Mouse (Mus musculus) forebrain, embryonic 15.5 days (tissue): ENCODE measurements around the gene Ugt2b34. TPM values are rescaled to one million over a fixed set of nuclear protein-coding genes. Genes with fewer than 3 reads are reported as not detected.

Experiments used
- ATAC-seq: fragments of 200-750 bp; cut with Nextera tagmentation; replicated peaks from 2 replicates; pipeline ENCODE4 v1.8.0; 2017; ENCODE audit warnings: mild to moderate bottlenecking, moderate TSS enrichment, moderate library complexity
- H3K27ac ChIP-seq: fragments of 300-500 bp; sonication (generic); replicated peaks from 2 replicates; pipeline ENCODE4 v1.5.1; 2015; ENCODE audit warnings: mild to moderate bottlenecking, inconsistent platforms
- H3K27me3 ChIP-seq: fragments of 300-500 bp; sonication (generic); 2 replicates; pipeline ENCODE4 v1.6.1; 2015; ENCODE audit warnings: inconsistent platforms
- H3K36me3 ChIP-seq: fragments of 300-500 bp; sonication (generic); 2 replicates; pipeline ENCODE4 v1.6.1; 2015; ENCODE audit warnings: mild to moderate bottlenecking, inconsistent platforms
- H3K4me1 ChIP-seq: fragments of 300-500 bp; sonication (generic); 2 replicates; pipeline ENCODE4 v1.6.1; 2015; ENCODE audit warnings: inconsistent platforms
- H3K4me2 ChIP-seq: fragments of 300-500 bp; sonication (generic); replicated peaks from 2 replicates; pipeline ENCODE4 v1.6.1; 2015; ENCODE audit warnings: mild to moderate bottlenecking, inconsistent platforms
- H3K4me3 ChIP-seq: fragments of 300-500 bp; sonication (generic); 2 replicates; pipeline ENCODE4 v1.5.1; 2015; ENCODE audit warnings: mild to moderate bottlenecking, inconsistent platforms
- H3K9ac ChIP-seq: fragments of 300-500 bp; sonication (generic); replicated peaks from 2 replicates; pipeline ENCODE4 v1.6.1; 2015; ENCODE audit warnings: mild to moderate bottlenecking, inconsistent platforms
- H3K9me3 ChIP-seq: fragments of 300-500 bp; sonication (generic); 2 replicates; pipeline ENCODE4 v1.6.1; 2016; ENCODE audit warnings: inconsistent platforms
- WGBS: fragments of 180-500 bp; shearing (Covaris S2); methylation state at CpG from one replicate; pipeline ENCODE4 v1.1.7; 2015; ENCODE audit warnings: mixed read lengths; 5-methylcytosine and 5-hydroxymethylcytosine counted together
- polyA plus RNA-seq: library from polyadenylated mRNA; unstranded; fragments of >200 nt; fragmentation: Nextera tagmentation; extraction: Ambion mirVana; gene quantifications from 2 replicates; pipeline ENCODE4 v1.2.1, GENCODE M21; 2015

The Ugt2b34 gene
- polyA plus RNA-seq = not detected in 2 replicates

GRCm38 (mm10) chr5:86906758-86907157 is at the start of gene Ugt2b34:
Ugt2b34 (minus strand) TSS chr5:86906937.
- no peaks in the 10 kb centered on the region for H3K4me1 ChIP-seq
- no peak for ATAC-seq
- no peak within 1 kb of the TSS for H3K27ac ChIP-seq
- no peaks in the 10 kb centered on the region for H3K9me3 ChIP-seq
- WGBS = 88% methylated on average over 1 of the region's 1 CpGs
- no peak within 1 kb of the TSS for H3K4me2 ChIP-seq
- H3K27me3 ChIP-seq = no peaks in the 10 kb centered on the region
- H3K4me3 ChIP-seq = no peak within 1 kb of the TSS
- no peak within 1 kb of the TSS for H3K9ac ChIP-seq
- H3K36me3 ChIP-seq = no peaks in the 10 kb centered on the region

GRCm38 (mm10) chr5:86942111-86942510 is 35.4 kb upstream of the Ugt2b34 start:
- ATAC-seq = no peak
- Histone ChIP-seq H3K4me1 (no peaks in the 10 kb centered on the region), H3K9me3 (no peaks in the 10 kb centered on the region; the same call in 1 of the 2 replicates), H3K27me3 (no peaks in the 10 kb centered on the region), H3K4me3 (no peak overlapping the region), H3K4me2 (no peak overlapping the region), H3K27ac (no peak overlapping the region), H3K36me3 (no peaks in the 10 kb centered on the region), H3K9ac (no peak overlapping the region)
- WGBS = 96% methylated on average over 2 of the region's 2 CpGs

DNA sequence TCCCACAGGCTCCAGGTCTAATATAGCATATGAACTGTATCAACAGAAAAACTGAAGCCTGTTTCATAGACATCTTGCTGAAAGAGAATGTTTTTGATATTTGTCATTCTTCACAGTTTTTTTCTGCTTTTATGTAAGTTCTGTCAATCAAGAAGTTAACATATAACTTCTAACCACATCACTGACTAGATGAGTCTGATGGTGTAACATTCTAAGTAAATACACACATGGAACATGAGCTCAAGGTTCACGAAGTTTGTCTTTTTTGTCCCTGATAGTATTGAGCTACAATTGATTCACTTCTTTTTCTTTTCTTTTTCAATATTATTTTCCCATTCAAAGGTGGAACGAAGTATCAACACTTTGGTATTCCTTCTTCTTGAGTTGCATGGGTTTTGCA is 19.7 kb upstream of the Ugt2b34 start, which contains the start of gene Ugt2b1:
Ugt2b1 (minus strand) TSS at position 105 of the 400 bp plus-strand sequence.
- H3K4me3 ChIP-seq = no peak within 1 kb of the TSS
- WGBS = 90% methylated on average over 2 of the region's 2 CpGs
- no peak within 1 kb of the TSS for H3K9ac ChIP-seq
- H3K4me1 ChIP-seq = no peaks in the 10 kb centered on the region
- H3K4me2 ChIP-seq = no peak within 1 kb of the TSS
- no peaks in the 10 kb centered on the region for H3K9me3 ChIP-seq
- H3K36me3 ChIP-seq = no peaks in the 10 kb centered on the region
- ATAC-seq = no peak
- H3K27ac ChIP-seq = no peak within 1 kb of the TSS
- no peaks in the 10 kb centered on the region for H3K27me3 ChIP-seq

GRCm38 (mm10) chr5:86920661-86921233 is 14.0 kb upstream of the Ugt2b34 start:
- ATAC-seq = no peak
- H3K27ac ChIP-seq = no peak overlapping the region
- WGBS = 73% methylated on average over 3 of the region's 3 CpGs

DNA sequence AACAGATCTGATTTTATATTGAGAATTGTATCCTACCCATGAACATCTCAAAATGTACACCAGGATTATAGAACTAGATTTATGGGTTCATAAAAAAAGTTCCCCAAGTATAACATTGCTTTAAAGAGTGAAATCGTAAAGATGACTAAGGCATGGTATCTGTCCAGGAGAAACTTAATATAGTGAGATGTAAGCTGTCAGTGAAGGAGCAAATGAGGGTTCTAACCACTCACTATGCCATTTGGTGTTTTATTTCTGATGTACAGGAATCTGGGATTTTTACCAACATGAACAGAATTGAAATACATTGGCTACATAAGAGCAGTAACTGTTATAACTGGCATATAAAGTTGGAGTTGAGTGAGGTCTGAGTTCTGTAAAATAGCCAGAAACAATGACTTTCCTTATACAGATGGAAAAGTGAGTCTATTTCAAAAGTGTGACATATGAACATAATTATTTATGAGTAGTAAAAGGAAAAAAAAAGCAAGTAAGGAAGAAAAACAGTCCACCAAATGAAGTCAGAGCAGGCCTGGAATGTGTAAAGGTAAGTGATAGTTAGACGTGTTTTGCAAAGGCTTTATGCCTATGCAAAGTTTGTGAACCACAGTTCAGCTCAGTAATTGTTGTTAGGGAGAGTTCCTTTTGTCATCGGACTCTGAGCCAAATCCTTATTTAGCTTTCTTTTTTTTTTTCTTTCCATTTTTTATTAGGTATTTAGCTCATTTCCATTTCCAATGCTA is 4.8 kb upstream of the Ugt2b34 start:
- Histone ChIP-seq H3K9ac (no peak overlapping the region), H3K9me3 (no peaks in the 10 kb centered on the region), H3K27me3 (no peaks in the 10 kb centered on the region), H3K36me3 (no peaks in the 10 kb centered on the region), H3K27ac (no peak overlapping the region), H3K4me3 (no peak overlapping the region), H3K4me2 (no peak overlapping the region), H3K4me1 (no peaks in the 10 kb centered on the region)
- no peak for ATAC-seq
- WGBS = 87% methylated on average over 3 of the region's 3 CpGs

More at GRCm38 (mm10) chr5:86920661-86921233, 14.0 kb upstream of the Ugt2b34 start:
- Histone ChIP-seq H3K27me3 (no peaks in the 10 kb centered on the region), H3K36me3 (no peaks in the 10 kb centered on the region), H3K4me3 (no peak overlapping the region), H3K9me3 (no peaks in the 10 kb centered on the region), H3K9ac (no peak overlapping the region), H3K4me2 (no peak overlapping the region), H3K4me1 (no peaks in the 10 kb centered on the region)

- Histone ChIP-seq H3K9me3 (no peaks in the 10 kb centered on the region), H3K4me1 (no peaks in the 10 kb centered on the region), H3K9ac (no peak overlapping the region), H3K4me3 (no peak overlapping the region), H3K27me3 (no peaks in the 10 kb centered on the region), H3K36me3 (no peaks in the 10 kb centered on the region), H3K27ac (no peak overlapping the region), H3K4me2 (no peak overlapping the region)
- no peak for ATAC-seq
- WGBS = 76% methylated on average over 1 of the region's 1 CpGs
Observed at GRCm38 (mm10) chr5:86910770-86911169, 4.0 kb upstream of the Ugt2b34 start.

DNA sequence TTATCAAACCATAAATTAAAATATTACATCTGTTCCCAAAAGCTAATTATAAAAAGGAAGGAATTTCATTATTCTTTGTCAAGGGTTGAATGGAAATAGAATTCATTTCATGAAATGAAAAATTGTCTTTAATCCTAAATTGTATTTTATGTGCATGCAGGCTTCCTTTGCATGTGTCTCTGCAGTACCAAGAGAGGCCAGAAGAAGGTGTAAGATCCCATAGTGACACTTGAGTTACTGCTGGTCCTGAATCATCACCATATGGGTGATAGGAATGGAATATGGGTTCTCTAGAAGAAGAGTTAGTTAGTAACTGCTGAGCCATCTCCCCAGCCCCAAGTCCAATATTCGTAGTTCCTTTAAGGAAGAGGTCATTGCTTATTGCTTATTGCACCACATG is 16.8 kb downstream of the Ugt2b34 start:
- no peak overlapping the region for H3K9ac ChIP-seq
- H3K27ac ChIP-seq = no peak overlapping the region
- ATAC-seq = no peak
- H3K4me3 ChIP-seq = no peak overlapping the region
- H3K27me3 ChIP-seq = no peaks in the 10 kb centered on the region
- H3K9me3 ChIP-seq = no peaks in the 10 kb centered on the region
- no peaks in the 10 kb centered on the region for H3K36me3 ChIP-seq
- WGBS = 77% methylated on average over 1 of the region's 1 CpGs
- H3K4me1 ChIP-seq = no peaks in the 10 kb centered on the region
- H3K4me2 ChIP-seq = no peak overlapping the region

GRCm38 (mm10) chr5:86888420-86888819 is 18.3 kb downstream of the Ugt2b34 start:
- Histone ChIP-seq H3K4me2 (no peak overlapping the region), H3K9me3 (no peaks in the 10 kb centered on the region), H3K36me3 (no peaks in the 10 kb centered on the region), H3K27ac (no peak overlapping the region), H3K27me3 (no peaks in the 10 kb centered on the region), H3K4me1 (no peaks in the 10 kb centered on the region), H3K9ac (no peak overlapping the region), H3K4me3 (no peak overlapping the region)
- ATAC-seq = no peak
- WGBS = 74% methylated on average over 1 of the region's 1 CpGs

DNA sequence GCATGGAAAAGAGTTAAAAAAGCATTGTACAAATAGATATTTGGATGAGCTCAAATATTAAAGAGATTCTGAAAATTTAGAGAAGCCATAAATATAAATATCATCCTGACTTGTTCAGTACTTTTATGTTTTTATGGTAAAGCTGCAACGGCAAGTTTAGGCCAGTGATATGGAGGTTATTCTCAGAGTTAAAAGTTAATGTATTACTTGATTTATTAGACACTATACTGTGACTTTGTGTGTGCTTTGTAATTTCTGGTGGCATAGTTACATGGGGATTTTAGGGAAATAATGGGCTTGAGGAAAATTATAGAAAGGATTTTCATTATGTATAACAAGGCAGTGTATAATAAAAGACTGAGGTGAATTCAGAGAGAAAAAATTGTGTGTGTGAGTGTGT is 19.7 kb downstream of the Ugt2b34 start:
- H3K9me3 ChIP-seq = no peaks in the 10 kb centered on the region
- no peak overlapping the region for H3K9ac ChIP-seq
- H3K27ac ChIP-seq = no peak overlapping the region
- H3K27me3 ChIP-seq = no peaks in the 10 kb centered on the region
- WGBS = 98% methylated on average over 1 of the region's 1 CpGs
- H3K4me1 ChIP-seq = no peaks in the 10 kb centered on the region
- no peak for ATAC-seq
- H3K36me3 ChIP-seq = no peaks in the 10 kb centered on the region
- no peak overlapping the region for H3K4me3 ChIP-seq
- no peak overlapping the region for H3K4me2 ChIP-seq

DNA sequence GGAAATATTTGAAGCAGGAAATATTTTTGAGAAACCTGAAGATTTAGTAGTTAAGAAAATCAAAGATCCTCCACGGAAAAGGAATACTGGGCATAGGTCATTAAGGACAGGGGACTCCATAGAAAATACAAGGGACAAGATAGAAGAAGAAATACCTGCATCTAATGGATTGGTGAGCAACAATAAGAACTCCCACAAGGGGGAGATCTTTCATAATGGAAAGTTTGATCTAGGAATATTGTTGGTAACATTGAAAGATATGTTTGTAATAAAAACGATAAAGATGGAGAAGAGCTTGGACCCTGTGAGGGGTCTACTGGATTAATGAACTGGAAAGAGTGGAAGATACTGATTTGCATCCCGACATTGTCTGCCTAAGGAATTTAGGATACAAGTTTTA is 20.1 kb downstream of the Ugt2b34 start:
- ATAC-seq = no peak
- Histone ChIP-seq H3K9ac (no peak overlapping the region), H3K4me1 (no peaks in the 10 kb centered on the region), H3K36me3 (no peaks in the 10 kb centered on the region), H3K27me3 (no peaks in the 10 kb centered on the region), H3K27ac (no peak overlapping the region), H3K9me3 (no peaks in the 10 kb centered on the region), H3K4me3 (no peak overlapping the region), H3K4me2 (no peak overlapping the region)
- 53% methylated on average over 3 of the region's 3 CpGs for WGBS

GRCm38 (mm10) chr5:86871877-86872276 is 34.9 kb downstream of the Ugt2b34 start:
- H3K4me3 ChIP-seq = no peak overlapping the region
- H3K27me3 ChIP-seq = no peaks in the 10 kb centered on the region
- no peaks in the 10 kb centered on the region for H3K4me1 ChIP-seq
- WGBS = 54% methylated on average over 1 of the region's 1 CpGs
- no peaks in the 10 kb centered on the region for H3K36me3 ChIP-seq
- H3K4me2 ChIP-seq = no peak overlapping the region
- no peak overlapping the region for H3K9ac ChIP-seq
- no peaks in the 10 kb centered on the region for H3K9me3 ChIP-seq
- no peak overlapping the region for H3K27ac ChIP-seq
- no peak for ATAC-seq

GRCm38 (mm10) chr5:86858336-86858735 is 48.4 kb downstream of the Ugt2b34 start:
- H3K27me3 ChIP-seq = no peaks in the 10 kb centered on the region
- no peak overlapping the region for H3K9ac ChIP-seq
- no peak overlapping the region for H3K4me2 ChIP-seq
- no peaks in the 10 kb centered on the region for H3K9me3 ChIP-seq
- H3K4me1 ChIP-seq = no peaks in the 10 kb centered on the region
- H3K27ac ChIP-seq = no peak overlapping the region
- 43% methylated on average over 3 of the region's 3 CpGs for WGBS
- no peaks in the 10 kb centered on the region for H3K36me3 ChIP-seq
- no peak overlapping the region for H3K4me3 ChIP-seq
- ATAC-seq = no peak

DNA sequence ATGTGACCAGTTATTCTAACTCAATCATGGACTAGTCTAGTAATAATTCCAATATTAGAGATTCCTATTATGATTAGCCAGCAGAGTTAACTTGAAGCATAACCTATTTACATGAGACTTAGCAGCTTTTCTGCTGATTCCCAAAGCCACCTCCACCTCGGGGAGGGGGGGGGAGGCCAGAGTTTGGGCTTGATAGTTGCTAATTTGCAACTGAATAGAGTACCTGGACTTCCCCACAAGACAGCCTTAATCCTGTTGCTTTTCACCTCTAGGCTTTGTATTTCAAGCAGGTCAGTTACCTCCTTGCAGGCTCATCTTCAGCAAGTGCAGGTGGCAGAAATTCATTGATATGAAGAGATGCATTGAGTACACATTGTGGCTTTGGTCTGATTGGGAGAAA is 49.1 kb downstream of the Ugt2b34 start:
- ATAC-seq = no peak
- H3K36me3 ChIP-seq = no peaks in the 10 kb centered on the region
- no peaks in the 10 kb centered on the region for H3K9me3 ChIP-seq
- no peaks in the 10 kb centered on the region for H3K27me3 ChIP-seq
- H3K4me1 ChIP-seq = no peaks in the 10 kb centered on the region
- WGBS = 0% methylated on average over 1 of the region's 1 CpGs
- H3K9ac ChIP-seq = no peak overlapping the region
- no peak overlapping the region for H3K4me3 ChIP-seq
- no peak overlapping the region for H3K4me2 ChIP-seq
- H3K27ac ChIP-seq = no peak overlapping the region
